Mouse (Mus musculus): ENCODE data around the gene Ncapd3. TPM values are rescaled to one million over a fixed set of nuclear protein-coding genes. Genes with fewer than 3 reads are reported as not detected.

Gene Ncapd3
- polyA plus RNA-seq, 1 experiment from 2014 or later, result 21.1 TPM

GRCm38 (mm10) chr9:27058341-27058740, 28.4 kb downstream of the Ncapd3 start:
- Histone ChIP-seq H3K9ac (replicated peaks) (no peak overlapping the region), H3K9me3 (no peaks in the 10 kb centered on the region), H3K4me3 (replicated peaks) (no peak overlapping the region), H3K27ac (no peak overlapping the region), H3K36me3 (peaks cover 90% of the 10 kb centered on the region), H3K4me1 (replicated peaks) (no peaks in the 10 kb centered on the region), H3K27me3 (no peaks in the 10 kb centered on the region), H3K4me2 (replicated peaks) (no peak overlapping the region)
- ATAC-seq, result no peak
- WGBS, result 96% methylated on average over 5 of the region's 5 CpGs

GRCm38 (mm10) chr9:27070895-27071294, 40.9 kb downstream of the Ncapd3 start:
- Histone ChIP-seq H3K9me3 (no peaks in the 10 kb centered on the region), H3K36me3 (peaks cover 74% of the 10 kb centered on the region), H3K4me1 (replicated peaks) (no peaks in the 10 kb centered on the region), H3K27me3 (no peaks in the 10 kb centered on the region), H3K4me3 (replicated peaks) (no peak overlapping the region), H3K9ac (replicated peaks) (no peak overlapping the region), H3K27ac (no peak overlapping the region), H3K4me2 (replicated peaks) (no peak overlapping the region)
- no peak for ATAC-seq
- WGBS, result 94% methylated on average over 4 of the region's 4 CpGs

- no peak for ATAC-seq
- Histone ChIP-seq H3K36me3 (peaks cover 64% of the 10 kb centered on the region), H3K4me2 (replicated peaks) (no peak overlapping the region), H3K27ac (no peak overlapping the region), H3K4me1 (replicated peaks) (no peaks in the 10 kb centered on the region), H3K9me3 (no peaks in the 10 kb centered on the region), H3K27me3 (no peaks in the 10 kb centered on the region), H3K4me3 (replicated peaks) (no peak overlapping the region), H3K9ac (replicated peaks) (no peak overlapping the region)
- 86% methylated on average over 1 of the region's 1 CpGs for WGBS
Observed at GRCm38 (mm10) chr9:27074677-27075076, 44.7 kb downstream of the Ncapd3 start.

- ATAC-seq, result no peak
Observed at GRCm38 (mm10) chr9:27075812-27076211, 45.8 kb downstream of the Ncapd3 start.

GRCm38 (mm10) chr9:27086256-27086655, 56.3 kb downstream of the Ncapd3 start:
- no peak overlapping the region for H3K27ac ChIP-seq
- H3K4me2 ChIP-seq (replicated peaks), result no peak overlapping the region
- H3K27me3 ChIP-seq, result no peaks in the 10 kb centered on the region
- no peaks in the 10 kb centered on the region for H3K9me3 ChIP-seq
- WGBS, result 94% methylated on average over 5 of the region's 5 CpGs
- peaks cover 90% of the 10 kb centered on the region for H3K36me3 ChIP-seq
- H3K4me1 ChIP-seq (replicated peaks), result no peaks in the 10 kb centered on the region
- no peak for ATAC-seq
- H3K4me3 ChIP-seq (replicated peaks), result no peak overlapping the region
- H3K9ac ChIP-seq (replicated peaks), result no peak overlapping the region

More at GRCm38 (mm10) chr9:27075812-27076211, 45.8 kb downstream of the Ncapd3 start:
- Histone ChIP-seq H3K4me2 (replicated peaks) (no peak overlapping the region), H3K27me3 (no peaks in the 10 kb centered on the region), H3K4me1 (replicated peaks) (no peaks in the 10 kb centered on the region), H3K9ac (replicated peaks) (no peak overlapping the region), H3K27ac (no peak overlapping the region), H3K9me3 (no peaks in the 10 kb centered on the region), H3K4me3 (replicated peaks) (no peak overlapping the region), H3K36me3 (peaks cover 62% of the 10 kb centered on the region)

GRCm38 (mm10) chr9:27087402-27087801, 57.4 kb downstream of the Ncapd3 start:
- H3K4me1 ChIP-seq (replicated peaks), result no peaks in the 10 kb centered on the region
- H3K36me3 ChIP-seq, result peaks cover 88% of the 10 kb centered on the region

GRCm38 (mm10) chr9:27090134-27090533, 60.2 kb downstream of the Ncapd3 start:
- H3K9me3 ChIP-seq, result no peaks in the 10 kb centered on the region
- ATAC-seq, result no peak
- H3K4me2 ChIP-seq (replicated peaks), result no peak overlapping the region
- no peaks in the 10 kb centered on the region for H3K27me3 ChIP-seq
- H3K4me3 ChIP-seq (replicated peaks), result no peak overlapping the region
- no peak overlapping the region for H3K27ac ChIP-seq
- no peaks in the 10 kb centered on the region for H3K4me1 ChIP-seq (replicated peaks)
- H3K36me3 ChIP-seq, result peaks cover 89% of the 10 kb centered on the region
- no peak overlapping the region for H3K9ac ChIP-seq (replicated peaks)
- WGBS, result 97% methylated on average over 1 of the region's 1 CpGs

More at GRCm38 (mm10) chr9:27087402-27087801, 57.4 kb downstream of the Ncapd3 start:
- WGBS, result 93% methylated on average over 3 of the region's 3 CpGs
- Histone ChIP-seq H3K9ac (replicated peaks) (no peak overlapping the region; the same call in 1 of the 2 replicates), H3K9me3 (no peaks in the 10 kb centered on the region), H3K4me3 (replicated peaks) (no peak overlapping the region), H3K4me2 (replicated peaks) (no peak overlapping the region), H3K27me3 (no peaks in the 10 kb centered on the region), H3K27ac (no peak overlapping the region)
- no peak for ATAC-seq

- no peak overlapping the region for H3K27ac ChIP-seq
- ATAC-seq, result no peak
Observed at GRCm38 (mm10) chr9:27090801-27091775, 61.1 kb downstream of the Ncapd3 start.

GRCm38 (mm10) chr9:27092916-27093315, 62.9 kb downstream of the Ncapd3 start:
- WGBS, result 88% methylated on average over 6 of the region's 6 CpGs
- no peaks in the 10 kb centered on the region for H3K4me1 ChIP-seq (replicated peaks)
- H3K4me3 ChIP-seq (replicated peaks), result no peak overlapping the region
- peaks cover 84% of the 10 kb centered on the region for H3K36me3 ChIP-seq
- H3K27me3 ChIP-seq, result no peaks in the 10 kb centered on the region
- no peak overlapping the region for H3K4me2 ChIP-seq (replicated peaks)
- no peak for ATAC-seq
- H3K9me3 ChIP-seq, result no peaks in the 10 kb centered on the region
- H3K9ac ChIP-seq (replicated peaks), result no peak overlapping the region
- 0 out of 2 replicates have a peak overlapping the region, but pooled peaks have one; percentile 7 for H3K27ac ChIP-seq

More at GRCm38 (mm10) chr9:27090801-27091775, 61.1 kb downstream of the Ncapd3 start:
- Histone ChIP-seq H3K4me2 (replicated peaks) (no peak overlapping the region), H3K9me3 (no peaks in the 10 kb centered on the region), H3K36me3 (peaks cover 88% of the 10 kb centered on the region), H3K4me1 (replicated peaks) (no peaks in the 10 kb centered on the region), H3K27me3 (no peaks in the 10 kb centered on the region), H3K4me3 (replicated peaks) (no peak overlapping the region), H3K9ac (replicated peaks) (no peak overlapping the region)
- WGBS, result 90% methylated on average over 13 of the region's 13 CpGs

- H3K4me1 ChIP-seq (replicated peaks), result 0 out of 2 replicates have a peak, but pooled peaks cover 4% of the 10 kb centered on the region
- peaks cover 92% of the 10 kb centered on the region for H3K36me3 ChIP-seq
- 39% methylated on average over 4 of the region's 4 CpGs for WGBS
- no peaks in the 10 kb centered on the region for H3K27me3 ChIP-seq
- peak overlapping the region; percentile 22; the same call in 1 of the 2 replicates for H3K27ac ChIP-seq
- H3K9ac ChIP-seq (replicated peaks), result no peak overlapping the region
- ATAC-seq, result no peak
- no peak overlapping the region for H3K4me2 ChIP-seq (replicated peaks)
- no peaks in the 10 kb centered on the region for H3K9me3 ChIP-seq
- no peak overlapping the region for H3K4me3 ChIP-seq (replicated peaks)
Observed at GRCm38 (mm10) chr9:27098092-27098491, 68.1 kb downstream of the Ncapd3 start.

GRCm38 (mm10) chr9:27098557-27098956, 68.6 kb downstream of the Ncapd3 start:
- Histone ChIP-seq H3K9ac (replicated peaks) (no peak overlapping the region), H3K9me3 (no peaks in the 10 kb centered on the region), H3K4me1 (replicated peaks) (0 out of 2 replicates have a peak, but pooled peaks cover 4% of the 10 kb centered on the region), H3K4me2 (replicated peaks) (no peak overlapping the region), H3K27ac (peak overlapping the region; percentile 30; the same call in 1 of the 2 replicates), H3K27me3 (no peaks in the 10 kb centered on the region), H3K4me3 (replicated peaks) (no peak overlapping the region), H3K36me3 (peaks cover 92% of the 10 kb centered on the region)
- ATAC-seq, result no peak
- WGBS, result 83% methylated on average over 8 of the region's 8 CpGs

- Histone ChIP-seq H3K9me3 (no peaks in the 10 kb centered on the region), H3K27ac (no peak overlapping the region), H3K4me2 (replicated peaks) (no peak overlapping the region), H3K9ac (replicated peaks) (no peak overlapping the region), H3K27me3 (no peaks in the 10 kb centered on the region), H3K4me1 (replicated peaks) (0 out of 2 replicates have a peak, but pooled peaks cover 4% of the 10 kb centered on the region), H3K4me3 (replicated peaks) (no peak overlapping the region), H3K36me3 (peaks cover 92% of the 10 kb centered on the region)
- whole genome bisulfite sequencing, result 94% methylated on average over 4 of the region's 4 CpGs
- no peak for ATAC-seq
Observed at GRCm38 (mm10) chr9:27099474-27099873, 69.5 kb downstream of the Ncapd3 start.

All from midbrain, embryonic 13.5 days (tissue).